Mouse (Mus musculus): ENCODE measurements around the gene Appl2. TPM values are rescaled to one million over a fixed set of nuclear protein-coding genes. Genes with fewer than 3 reads are reported as not detected.

Gene Appl2
- polyA plus RNA-seq (2015; fragmentation: Illumina TruSeq; extraction: RNeasy Lipid Tissue Mini Kit (QIAGEN cat#74804); ENCODE audit: insufficient read depth, low replicate concordance), result 110 TPM

DNA sequence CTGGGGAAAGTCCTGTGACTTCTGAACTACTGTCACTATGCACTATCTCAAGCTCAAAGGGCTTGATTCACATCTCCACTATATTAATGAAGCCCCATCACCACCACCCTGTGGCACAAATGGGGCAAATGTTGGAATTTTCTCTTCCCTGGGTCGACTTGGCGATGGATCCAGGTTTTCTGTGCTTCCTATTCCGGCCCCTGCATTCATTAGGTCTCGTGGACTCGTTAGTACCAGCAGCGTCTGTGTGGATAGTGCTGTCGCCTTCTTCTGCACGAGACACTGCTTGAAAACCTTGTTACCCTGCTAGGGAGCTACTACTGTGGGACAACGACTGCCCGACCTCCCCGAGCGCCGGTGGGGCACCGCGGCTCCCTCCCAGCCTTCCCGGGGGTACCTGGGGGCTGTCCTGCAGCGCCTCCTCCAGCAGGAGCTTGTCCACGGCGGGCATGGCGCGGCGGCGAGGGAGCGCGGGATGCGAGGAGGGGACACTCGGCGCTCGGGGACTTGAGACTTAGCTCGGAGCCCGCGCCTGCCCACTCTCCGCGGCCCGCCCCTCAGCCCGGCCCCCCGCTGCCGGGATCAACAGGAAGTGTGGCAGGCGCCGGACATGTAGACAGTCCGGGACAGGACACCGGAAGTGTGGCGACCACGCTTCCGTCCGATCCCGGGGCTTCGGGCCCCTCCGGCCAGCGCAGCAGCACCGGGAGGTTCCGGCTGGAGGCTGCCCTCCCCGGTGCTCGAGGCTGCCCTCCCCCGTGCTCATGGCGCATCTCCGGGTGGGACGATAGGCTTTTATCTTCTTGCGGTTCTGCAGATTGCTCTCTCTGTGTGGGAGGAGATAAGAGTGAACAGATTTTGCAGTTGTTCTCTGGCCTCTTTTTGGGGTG, at the start of gene Appl2:
Appl2 (minus strand) TSS at position 608 of the 890 bp plus-strand sequence.

Other genes with a start within 250 kb of the Appl2 start
- gene Aldh1l2, start 114.6 kb downstream of the Appl2 start, polyA plus RNA-seq (2015; fragmentation: Illumina TruSeq; extraction: RNeasy Lipid Tissue Mini Kit (QIAGEN cat#74804); ENCODE audit: insufficient read depth, low replicate concordance), result 0.14 TPM
- 56.9 TPM for gene Washc4, start 105.0 kb downstream of the Appl2 start, polyA plus RNA-seq (2015; fragmentation: Illumina TruSeq; extraction: RNeasy Lipid Tissue Mini Kit (QIAGEN cat#74804); ENCODE audit: insufficient read depth, low replicate concordance)
- 0.88 TPM for gene 1500009L16Rik, start 74.1 kb upstream of the Appl2 start, polyA plus RNA-seq (2015; fragmentation: Illumina TruSeq; extraction: RNeasy Lipid Tissue Mini Kit (QIAGEN cat#74804); ENCODE audit: insufficient read depth, low replicate concordance)